Mouse (Mus musculus) liver, adult 2 months (tissue): Measurements from ENCODE around the gene Sycp2l. TPM values are rescaled to one million over a fixed set of nuclear protein-coding genes. Genes with fewer than 3 reads are reported as not detected.

ENCODE experiments used
- DNase-seq: peaks from one replicate; pipeline ENCODE4 v3.0.0-alpha.2; 2011; ENCODE audit warnings: low read depth, low spot score; ENCODE audit errors: extremely low read depth
- H3K27ac ChIP-seq: fragments of 200-500 bp; replicated peaks from 2 replicates; pipeline ENCODE4 v1.5.1; 2012; ENCODE audit warnings: low read depth, mild to moderate bottlenecking, control low read depth, inconsistent platforms, low read length; ENCODE audit not compliant: insufficient read depth
- H3K27me3 ChIP-seq: fragments of 200-500 bp; 2 replicates; pipeline ENCODE4 v1.6.1; 2012; ENCODE audit warnings: mild to moderate bottlenecking, moderate library complexity, low read length, inconsistent platforms; ENCODE audit not compliant: control insufficient read depth, insufficient read depth
- H3K36me3 ChIP-seq: fragments of 200-500 bp; 2 replicates; pipeline ENCODE4 v1.6.1; 2012; ENCODE audit warnings: low read length, inconsistent platforms; ENCODE audit not compliant: control insufficient read depth, insufficient read depth
- H3K4me1 ChIP-seq: fragments of 200-500 bp; 2 replicates; pipeline ENCODE4 v1.6.1; 2011; ENCODE audit warnings: low read length; ENCODE audit not compliant: control insufficient read depth, insufficient read depth
- H3K4me3 ChIP-seq: fragments of 200-500 bp; 2 replicates; pipeline ENCODE4 v1.5.1; 2011; ENCODE audit warnings: low read depth, mild to moderate bottlenecking, control low read depth, low read length, moderate library complexity; ENCODE audit not compliant: insufficient read depth
- H3K79me2 ChIP-seq: fragments of 200-500 bp; 2 replicates; pipeline ENCODE4 v1.6.1; 2012; ENCODE audit warnings: inconsistent platforms, mild to moderate bottlenecking, low read length, moderate library complexity; ENCODE audit not compliant: control insufficient read depth, insufficient read depth
- H3K9ac ChIP-seq: fragments of 200-500 bp; 2 replicates; pipeline ENCODE4 v1.6.1; 2012; ENCODE audit warnings: low read depth, mild to moderate bottlenecking, control low read depth, inconsistent platforms, low read length
- CTCF ChIP-seq: fragments of 200-500 bp; IDR thresholded peaks from 2 replicates; pipeline ENCODE4 v1.5.1; 2011; ENCODE audit warnings: low read depth, low read length, control low read depth
- POLR2A ChIP-seq: fragments of 200-500 bp; IDR thresholded peaks from 2 replicates; pipeline ENCODE4 v1.6.1; 2011; ENCODE audit warnings: low read length, control low read depth; ENCODE audit not compliant: insufficient read depth; ENCODE audit errors: extremely low read depth
- WGBS: fragments of 180-500 bp; shearing (Covaris S2); methylation state at CpG from one replicate; pipeline ENCODE4 v1.1.7; 2018; 5-methylcytosine and 5-hydroxymethylcytosine counted together
- polyA plus RNA-seq: library from polyadenylated mRNA; depleted of rRNA; stranded (reverse); fragments of >200 nt; gene quantifications from 2 replicates; pipeline ENCODE4 v1.2.3, GENCODE M21; 2012
- total RNA-seq: library from RNA; depleted of rRNA; stranded (reverse); fragments of >200 nt; gene quantifications from 2 replicates; pipeline ENCODE4 v1.2.3, GENCODE M21; 2014

Sycp2l gene
- total and polyA plus RNA-seq, 2 experiments: not detected

- WGBS: 95% methylated on average over 13 of the region's 13 CpGs
- Histone ChIP-seq H3K27me3 (no peaks in the 10 kb centered on the region), H3K4me3 (no peak overlapping the region), H3K4me1 (no peaks in the 10 kb centered on the region), H3K27ac (no peak overlapping the region), H3K36me3 (no peaks in the 10 kb centered on the region), H3K79me2 (no peaks in the 10 kb centered on the region), H3K9ac (no peak overlapping the region)
- DNase-seq: no peak
- TF ChIP-seq POLR2A (no peak), CTCF (no peak)
Measured at GRCm38 (mm10) chr13:41105541-41105940, 8.6 kb upstream of the Sycp2l start.

DNA sequence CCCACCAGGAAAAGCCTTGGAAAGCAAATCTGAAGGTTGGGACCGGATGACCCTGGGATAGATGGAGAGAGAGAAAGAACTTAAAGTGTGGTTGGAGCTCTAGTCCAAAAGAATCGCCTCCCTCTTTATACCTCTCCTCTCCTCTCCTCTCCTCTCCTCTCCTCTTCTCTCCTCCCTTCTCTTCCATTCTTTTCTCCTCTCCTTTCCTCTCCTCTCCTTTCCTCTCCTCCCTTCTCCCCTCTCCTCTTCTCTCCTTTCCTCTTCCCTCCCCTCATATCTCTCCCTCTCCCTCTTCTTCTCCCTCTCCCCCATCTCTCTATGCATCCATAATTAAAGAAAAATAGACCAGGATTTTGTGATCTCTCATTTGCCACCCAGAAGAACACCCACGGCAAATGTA, 3.2 kb upstream of the Sycp2l start, which contains the start of gene Gcm2:
Gene Gcm2, minus strand, starts transcription at position 101 of the 400 bp plus-strand sequence.
- no peak within 1 kb of the TSS for H3K4me3 ChIP-seq
- H3K27me3 ChIP-seq: no peaks in the 10 kb centered on the region; the same call in 1 of the 2 replicates
- H3K9ac ChIP-seq: no peak within 1 kb of the TSS
- H3K4me1 ChIP-seq: no peaks in the 10 kb centered on the region; the same call in 1 of the 2 replicates
- no peaks in the 10 kb centered on the region for H3K36me3 ChIP-seq
- no peak within 1 kb of the TSS for H3K27ac ChIP-seq
- 81% methylated on average over 3 of the region's 3 CpGs for WGBS
- no peaks in the 10 kb centered on the region for H3K79me2 ChIP-seq
- TF ChIP-seq POLR2A: no peak
- TF ChIP-seq CTCF: no peak
- no peak for DNase-seq

- TF ChIP-seq CTCF (no peak), POLR2A (no peak)
- Histone ChIP-seq H3K4me1 (no peaks in the 10 kb centered on the region), H3K79me2 (no peaks in the 10 kb centered on the region), H3K27ac (no peak overlapping the region), H3K9ac (no peak overlapping the region), H3K27me3 (no peaks in the 10 kb centered on the region; the same call in 1 of the 2 replicates), H3K4me3 (no peak overlapping the region), H3K36me3 (no peaks in the 10 kb centered on the region)
- DNase-seq: no peak
- 67% methylated on average over 9 of the region's 9 CpGs for WGBS
Measured at GRCm38 (mm10) chr13:41119152-41119945, 5.2 kb downstream of the Sycp2l start.

- 95% methylated on average over 6 of the region's 6 CpGs for WGBS
- TF ChIP-seq CTCF: no peak
- no peak for TF ChIP-seq POLR2A
- no peak overlapping the region for H3K4me3 ChIP-seq
Measured at GRCm38 (mm10) chr13:41123666-41124225, 9.6 kb downstream of the Sycp2l start.

GRCm38 (mm10) chr13:41128326-41128725, 14.2 kb downstream of the Sycp2l start:
- H3K9ac ChIP-seq: no peak overlapping the region
- no peaks in the 10 kb centered on the region for H3K4me1 ChIP-seq
- WGBS: 83% methylated on average over 8 of the region's 8 CpGs
- H3K79me2 ChIP-seq: no peaks in the 10 kb centered on the region
- no peaks in the 10 kb centered on the region for H3K27me3 ChIP-seq
- no peak overlapping the region for H3K4me3 ChIP-seq
- H3K27ac ChIP-seq: no peak overlapping the region
- H3K36me3 ChIP-seq: no peaks in the 10 kb centered on the region
- TF ChIP-seq CTCF (no peak), POLR2A (no peak)
- DNase-seq: no peak

More at GRCm38 (mm10) chr13:41123666-41124225, 9.6 kb downstream of the Sycp2l start:
- H3K9ac ChIP-seq: no peak overlapping the region
- DNase-seq: no peak
- H3K27ac ChIP-seq: no peak overlapping the region
- no peaks in the 10 kb centered on the region for H3K79me2 ChIP-seq
- no peaks in the 10 kb centered on the region for H3K36me3 ChIP-seq
- no peaks in the 10 kb centered on the region for H3K27me3 ChIP-seq
- no peaks in the 10 kb centered on the region for H3K4me1 ChIP-seq

- no peaks in the 10 kb centered on the region for H3K4me1 ChIP-seq
- 89% methylated on average over 8 of the region's 8 CpGs for WGBS
Measured at GRCm38 (mm10) chr13:41129061-41129460, 15.0 kb downstream of the Sycp2l start.

More at GRCm38 (mm10) chr13:41129061-41129460, 15.0 kb downstream of the Sycp2l start:
- H3K27me3 ChIP-seq: no peaks in the 10 kb centered on the region
- no peak overlapping the region for H3K9ac ChIP-seq
- H3K36me3 ChIP-seq: no peaks in the 10 kb centered on the region
- TF ChIP-seq POLR2A (no peak), CTCF (no peak)
- H3K79me2 ChIP-seq: no peaks in the 10 kb centered on the region
- H3K4me3 ChIP-seq: no peak overlapping the region
- DNase-seq: no peak
- no peak overlapping the region for H3K27ac ChIP-seq
